Mouse (Mus musculus) heart, embryonic 16.5 days (tissue): ENCODE measurements around the gene Ppil2. TPM values are rescaled to one million over a fixed set of nuclear protein-coding genes. Genes with fewer than 3 reads are reported as not detected.
A peak's percentile ranks its signal among the peaks of the same experiment; 100 is the strongest.

Experiments used
- ATAC-seq: fragments of 200-750 bp; cut with Nextera tagmentation; replicated peaks from 2 replicates; pipeline ENCODE4 v1.8.0; 2017; ENCODE audit warnings: moderate number of reproducible peaks; ENCODE audit not compliant: insufficient read depth, low FRiP score; ENCODE audit errors: extremely low read depth
- H3K27ac ChIP-seq: fragments of 300-500 bp; sonication (generic); 2 replicates; pipeline ENCODE4 v1.5.1; 2014; ENCODE audit warnings: mild to moderate bottlenecking, low read length, control low read depth, moderate library complexity
- H3K27me3 ChIP-seq: fragments of 300-500 bp; sonication (generic); 2 replicates; pipeline ENCODE4 v1.6.1; 2014; ENCODE audit warnings: low read length, mixed read lengths; ENCODE audit not compliant: control insufficient read depth, insufficient read depth
- H3K36me3 ChIP-seq: fragments of 300-500 bp; sonication (generic); 2 replicates; pipeline ENCODE4 v1.6.1; 2014; ENCODE audit not compliant: control insufficient read depth, insufficient read depth
- H3K4me1 ChIP-seq: fragments of 300-500 bp; sonication (generic); 2 replicates; pipeline ENCODE4 v1.6.1; 2014; ENCODE audit warnings: low read length, mixed read lengths; ENCODE audit not compliant: control insufficient read depth, insufficient read depth
- H3K4me2 ChIP-seq: fragments of 300-500 bp; sonication (generic); 2 replicates; pipeline ENCODE4 v1.6.1; 2014; ENCODE audit warnings: low read depth, mild to moderate bottlenecking, control low read depth, low read length
- H3K4me3 ChIP-seq: fragments of 300-500 bp; sonication (generic); 2 replicates; pipeline ENCODE4 v1.5.1; 2014; ENCODE audit warnings: mild to moderate bottlenecking, control low read depth, low read length
- H3K9ac ChIP-seq: fragments of 300-500 bp; sonication (generic); 2 replicates; pipeline ENCODE4 v1.6.1; 2014; ENCODE audit warnings: low read length, control low read depth
- H3K9me3 ChIP-seq: fragments of 300-500 bp; sonication (generic); replicated peaks from 2 replicates; pipeline ENCODE4 v1.6.1; 2016; ENCODE audit warnings: low read length; ENCODE audit not compliant: control insufficient read depth
- WGBS: fragments of 180-500 bp; shearing (Covaris S2); extraction: QIAGEN DNeasy Blood & Tissue Kit; methylation state at CpG from one replicate; pipeline ENCODE4 v1.1.7; 2014; 5-methylcytosine and 5-hydroxymethylcytosine counted together
- microRNA counts: library from miRNA; unstranded; fragments of <30 nt; microRNA quantifications from one replicate; lab custom pipeline; 2016
- microRNA-seq: library from miRNA; unstranded; fragments of <30 nt; microRNA quantifications from one replicate; pipeline ENCODE4, GENCODE M21; 2017
- polyA plus RNA-seq: library from polyadenylated mRNA; unstranded; fragments of >200 nt; fragmentation: Nextera tagmentation; extraction: Ambion mirVana; gene quantifications from 2 replicates; pipeline ENCODE4 v1.2.1, GENCODE M21; 2015

The Ppil2 gene
- polyA plus RNA-seq, 1 experiment from 2014 or later: 111 TPM

DNA sequence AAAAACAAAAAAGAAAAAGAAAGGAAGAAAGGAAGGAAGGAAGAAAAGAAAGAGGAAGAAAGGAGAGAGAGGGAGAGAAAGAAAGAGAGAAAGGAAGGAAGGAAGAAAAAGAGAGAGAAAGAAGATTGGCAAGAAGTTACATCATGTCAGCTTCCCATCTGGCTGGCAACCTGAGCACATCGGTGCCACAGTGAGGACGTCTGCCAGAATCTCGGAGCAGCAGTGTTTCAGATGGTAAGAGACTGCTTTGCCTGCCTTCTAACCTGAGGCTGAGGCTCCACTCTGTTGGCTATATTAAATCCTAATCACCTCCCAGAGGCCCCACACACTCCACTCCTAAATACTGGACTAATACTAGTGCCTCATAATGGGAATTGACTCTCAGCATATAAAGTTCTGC lies 57.2 kb downstream of the Ppil2 start:
- H3K9ac ChIP-seq: no peak overlapping the region
- no peak overlapping the region for H3K4me2 ChIP-seq
- peaks cover 8% of the 10 kb centered on the region for H3K36me3 ChIP-seq
- H3K4me3 ChIP-seq: no peak overlapping the region
- H3K27ac ChIP-seq: no peak overlapping the region
- 66% methylated on average over 3 of the region's 3 CpGs for WGBS
- no peaks in the 10 kb centered on the region for H3K27me3 ChIP-seq
- no peak for ATAC-seq
- H3K4me1 ChIP-seq: 0 out of 2 replicates have a peak, but pooled peaks cover 2% of the 10 kb centered on the region
- H3K9me3 ChIP-seq: no peaks in the 10 kb centered on the region

DNA sequence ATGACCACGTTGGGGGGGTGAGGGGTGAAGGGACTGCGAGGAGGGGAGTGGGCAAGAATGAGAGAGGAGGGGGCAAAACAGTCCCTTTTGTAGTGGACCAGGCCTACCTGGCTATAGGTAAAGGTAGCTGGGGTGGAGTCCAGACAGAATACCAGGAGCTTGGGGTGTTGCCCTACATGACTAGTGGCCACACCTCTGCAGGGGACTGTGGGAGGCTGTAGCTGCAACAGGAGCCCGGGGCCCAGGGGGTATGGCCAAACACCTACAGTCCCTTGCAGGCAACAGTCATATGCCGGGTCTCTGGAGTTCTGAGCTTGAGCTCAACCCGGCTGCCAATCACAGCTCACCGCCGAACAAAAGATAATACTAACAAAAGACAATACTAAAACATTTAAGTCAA lies 59.0 kb downstream of the Ppil2 start:
- Histone ChIP-seq H3K4me3 (no peak overlapping the region), H3K9ac (no peak overlapping the region), H3K27me3 (no peaks in the 10 kb centered on the region), H3K4me2 (no peak overlapping the region), H3K27ac (no peak overlapping the region), H3K36me3 (peaks cover 23% of the 10 kb centered on the region), H3K4me1 (0 out of 2 replicates have a peak, but pooled peaks cover 2% of the 10 kb centered on the region), H3K9me3 (no peaks in the 10 kb centered on the region)
- 71% methylated on average over 7 of the region's 7 CpGs for WGBS
- ATAC-seq: no peak

DNA sequence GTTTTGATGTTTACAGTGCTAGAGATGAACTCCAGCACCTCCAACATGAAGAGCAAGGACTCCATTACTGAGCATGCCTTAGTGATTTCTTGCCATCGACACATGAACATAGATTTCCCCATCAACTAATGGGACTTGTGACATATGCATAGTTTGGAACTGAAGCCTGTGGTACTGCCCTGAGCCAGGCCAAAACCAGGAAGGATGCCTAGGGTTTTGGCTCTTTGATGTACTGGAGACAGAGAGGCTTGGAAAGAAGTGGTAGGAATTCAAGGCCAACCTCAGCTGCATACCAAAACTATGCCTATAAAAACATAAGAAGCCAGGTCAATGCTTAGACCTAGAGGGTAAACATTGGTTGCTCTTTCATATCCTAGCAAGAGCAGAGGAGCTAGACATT lies 61.2 kb downstream of the Ppil2 start:
- Histone ChIP-seq H3K4me2 (no peak overlapping the region), H3K4me1 (0 out of 2 replicates have a peak, but pooled peaks cover 2% of the 10 kb centered on the region), H3K27me3 (no peaks in the 10 kb centered on the region), H3K36me3 (peaks cover 23% of the 10 kb centered on the region), H3K4me3 (no peak overlapping the region), H3K27ac (no peak overlapping the region), H3K9ac (no peak overlapping the region), H3K9me3 (no peaks in the 10 kb centered on the region)
- 95% methylated on average over 1 of the region's 1 CpGs for WGBS
- ATAC-seq: no peak

DNA sequence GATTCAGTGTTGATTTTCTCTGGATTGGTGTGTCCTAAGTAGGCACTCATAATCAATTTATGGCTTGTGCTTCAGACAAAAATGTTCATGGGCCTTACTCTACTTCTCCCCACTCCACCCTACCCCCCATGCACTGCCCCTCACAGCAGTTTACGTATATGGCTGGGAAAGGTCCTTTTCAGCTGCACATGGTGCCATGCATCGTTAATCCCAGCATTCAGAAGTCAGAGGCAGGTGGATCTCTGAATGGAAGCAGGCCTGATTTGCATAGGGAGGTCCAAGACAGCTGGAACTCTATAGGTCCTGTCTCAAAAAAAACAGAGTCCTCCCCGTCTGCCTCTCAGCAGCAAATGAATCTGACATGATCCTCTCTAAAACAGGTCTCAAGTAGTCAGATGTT lies 65.8 kb downstream of the Ppil2 start:
- Histone ChIP-seq H3K4me1 (no peaks in the 10 kb centered on the region), H3K4me2 (no peak overlapping the region), H3K36me3 (peaks cover 51% of the 10 kb centered on the region), H3K9me3 (no peaks in the 10 kb centered on the region), H3K9ac (no peak overlapping the region), H3K27me3 (no peaks in the 10 kb centered on the region), H3K4me3 (no peak overlapping the region), H3K27ac (no peak overlapping the region)
- no peak for ATAC-seq
- WGBS: 81% methylated on average over 3 of the region's 3 CpGs

DNA sequence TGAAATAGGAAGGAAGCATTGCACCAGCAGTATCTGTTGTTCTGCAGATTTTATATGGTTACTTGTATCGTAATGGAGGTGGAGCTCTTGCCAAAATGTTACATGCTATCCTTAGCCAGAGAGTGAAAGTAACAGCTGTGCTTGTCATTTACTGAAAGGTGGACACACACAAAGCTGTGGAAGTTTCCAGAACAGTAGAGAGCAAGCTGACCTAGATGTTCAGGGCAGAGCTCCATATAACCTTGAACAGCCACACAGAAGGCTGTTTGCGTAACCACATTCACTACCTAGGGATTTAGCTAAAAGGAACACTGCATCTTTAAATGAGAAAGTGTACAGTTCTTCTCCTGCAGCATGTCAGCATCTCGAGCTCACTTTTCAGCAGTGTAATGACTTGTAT lies 66.7 kb downstream of the Ppil2 start:
- no peak overlapping the region for H3K4me2 ChIP-seq
- H3K4me1 ChIP-seq: no peaks in the 10 kb centered on the region
- no peak for ATAC-seq
- no peak overlapping the region for H3K4me3 ChIP-seq
- no peak overlapping the region for H3K9ac ChIP-seq
- H3K9me3 ChIP-seq: no peaks in the 10 kb centered on the region
- no peak overlapping the region for H3K27ac ChIP-seq
- 83% methylated on average over 3 of the region's 3 CpGs for WGBS
- H3K36me3 ChIP-seq: peaks cover 54% of the 10 kb centered on the region
- no peaks in the 10 kb centered on the region for H3K27me3 ChIP-seq

DNA sequence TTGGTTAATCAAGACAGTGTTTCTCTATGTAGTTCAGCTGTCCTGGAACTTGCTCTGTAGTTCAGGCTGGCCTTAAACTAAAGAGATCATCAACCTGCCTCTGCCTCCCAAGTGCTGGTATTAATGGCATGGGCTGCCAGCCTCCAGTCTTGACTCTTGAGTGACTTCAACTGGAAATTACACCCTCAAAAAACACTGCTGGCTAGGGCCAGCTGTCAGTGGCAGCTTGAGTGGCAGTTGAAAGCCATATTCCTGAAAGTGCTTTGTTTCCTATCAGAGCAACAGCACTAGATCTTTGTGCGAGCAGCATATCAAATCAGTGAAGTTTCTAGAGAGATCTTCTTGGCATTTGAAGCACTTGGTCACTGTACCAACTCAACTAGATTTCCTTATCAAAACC lies 69.6 kb downstream of the Ppil2 start:
- WGBS: 80% methylated on average over 1 of the region's 1 CpGs
- no peak for ATAC-seq
- Histone ChIP-seq H3K9ac (no peak overlapping the region), H3K4me1 (no peaks in the 10 kb centered on the region), H3K27me3 (no peaks in the 10 kb centered on the region), H3K9me3 (no peaks in the 10 kb centered on the region), H3K27ac (no peak overlapping the region), H3K36me3 (peaks cover 51% of the 10 kb centered on the region), H3K4me3 (no peak overlapping the region), H3K4me2 (no peak overlapping the region)

DNA sequence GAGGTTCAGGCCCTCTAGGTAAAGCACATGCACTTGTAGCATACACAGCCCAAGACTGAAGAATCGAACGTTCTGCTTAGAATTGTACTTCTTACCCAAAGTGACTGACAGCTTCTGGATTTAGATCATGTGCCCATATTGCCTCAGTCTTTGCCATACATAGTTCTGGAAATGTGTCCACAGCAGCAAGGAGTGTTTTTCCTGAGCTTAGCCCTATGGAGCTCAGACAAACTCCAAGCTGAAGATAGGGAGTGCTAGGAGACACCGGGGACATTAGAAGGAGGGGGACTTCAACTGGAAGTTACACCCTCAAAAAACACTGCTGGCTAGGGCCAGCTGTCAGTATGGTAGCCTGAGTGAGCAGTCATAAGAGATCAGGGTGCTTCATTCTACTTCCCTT lies 70.3 kb downstream of the Ppil2 start:
- no peak for ATAC-seq
- H3K4me3 ChIP-seq: no peak overlapping the region
- H3K36me3 ChIP-seq: peaks cover 57% of the 10 kb centered on the region
- H3K27me3 ChIP-seq: no peaks in the 10 kb centered on the region
- WGBS: 95% methylated on average over 3 of the region's 3 CpGs
- H3K27ac ChIP-seq: no peak overlapping the region
- H3K4me2 ChIP-seq: no peak overlapping the region
- H3K4me1 ChIP-seq: no peaks in the 10 kb centered on the region
- no peaks in the 10 kb centered on the region for H3K9me3 ChIP-seq
- H3K9ac ChIP-seq: no peak overlapping the region

MicroRNAs within 50 kb of the gene (microRNA counts, 519-probe panel; counts per million panel counts)
- microRNA mmu-miR-130b (lab: Ali Mortazavi, UCI) (3,332 counts per million, percentile 86 among the panel's probes with 10 or more counts), microRNA mmu-miR-301b (lab: Ali Mortazavi, UCI) (2,419 counts per million, percentile 55 among the panel's probes with 10 or more counts)

Small RNAs within 50 kb of the gene (microRNA-seq; reads per million reads assigned to microRNA genes)
- 3,514 reads per million, percentile 90 among the genes with 10 or more reads in this experiment for gene Mir130b
- 49.1 reads per million, percentile 43 among the genes with 10 or more reads in this experiment for gene Mir301b

Other genes starting within 250 kb of the Ppil2 start
- 0.24 TPM in 1 of 2 replicates, not detected in the other for gene Igll1, start 247.3 kb downstream of the Ppil2 start, polyA plus RNA-seq
- 45.1 and 45.2 TPM in 2 replicates for gene Top3b, start 240.5 kb downstream of the Ppil2 start, polyA plus RNA-seq
- 1.4 and 1.5 TPM in 2 replicates for gene Vpreb1, start 240.4 kb downstream of the Ppil2 start, polyA plus RNA-seq
- gene Ppm1f, start 214.8 kb downstream of the Ppil2 start, polyA plus RNA-seq: 25.8 and 28.5 TPM in 2 replicates
- 129 and 131 TPM in 2 replicates for gene Mapk1, start 127.9 kb downstream of the Ppil2 start, polyA plus RNA-seq
- gene Ypel1, start 41.6 kb downstream of the Ppil2 start, polyA plus RNA-seq: 9.4 and 10.1 TPM in 2 replicates
- 16.6 and 19.6 TPM in 2 replicates for gene 2610318N02Rik, start 13.9 kb upstream of the Ppil2 start, polyA plus RNA-seq
- gene Sdf2l1, start 21.1 kb upstream of the Ppil2 start, polyA plus RNA-seq: 54.5 and 61.9 TPM in 2 replicates
- 4.1 and 6.5 TPM in 2 replicates for gene Ydjc, start 33.4 kb upstream of the Ppil2 start, polyA plus RNA-seq
- 0.22 and 0.76 TPM in 2 replicates for gene Ccdc116, start 36.0 kb upstream of the Ppil2 start, polyA plus RNA-seq
- 268 and 284 TPM in 2 replicates for gene Ube2l3, start 91.4 kb upstream of the Ppil2 start, polyA plus RNA-seq
- 0.17 and 0.34 TPM in 2 replicates for gene Rimbp3, start 97.3 kb upstream of the Ppil2 start, polyA plus RNA-seq
- 4.0 and 5.0 TPM in 2 replicates for gene Hic2, start 122.3 kb upstream of the Ppil2 start, polyA plus RNA-seq
- 10.8 and 15.0 TPM in 2 replicates for gene Tmem191c, start 164.8 kb upstream of the Ppil2 start, polyA plus RNA-seq
- gene Serpind1, start 220.1 kb upstream of the Ppil2 start, polyA plus RNA-seq: 0.66 and 0.67 TPM in 2 replicates